Mouse (Mus musculus): ENCODE results near the gene Mcm7.
A peak's percentile ranks its signal among the peaks of the same experiment; 100 is the strongest.
"Not testable (repeated sequence)": the region's sequence is repeated elsewhere in the genome, so short reads cannot be mapped to it uniquely, and the experiment has no call there.

The Mcm7 gene

DNA sequence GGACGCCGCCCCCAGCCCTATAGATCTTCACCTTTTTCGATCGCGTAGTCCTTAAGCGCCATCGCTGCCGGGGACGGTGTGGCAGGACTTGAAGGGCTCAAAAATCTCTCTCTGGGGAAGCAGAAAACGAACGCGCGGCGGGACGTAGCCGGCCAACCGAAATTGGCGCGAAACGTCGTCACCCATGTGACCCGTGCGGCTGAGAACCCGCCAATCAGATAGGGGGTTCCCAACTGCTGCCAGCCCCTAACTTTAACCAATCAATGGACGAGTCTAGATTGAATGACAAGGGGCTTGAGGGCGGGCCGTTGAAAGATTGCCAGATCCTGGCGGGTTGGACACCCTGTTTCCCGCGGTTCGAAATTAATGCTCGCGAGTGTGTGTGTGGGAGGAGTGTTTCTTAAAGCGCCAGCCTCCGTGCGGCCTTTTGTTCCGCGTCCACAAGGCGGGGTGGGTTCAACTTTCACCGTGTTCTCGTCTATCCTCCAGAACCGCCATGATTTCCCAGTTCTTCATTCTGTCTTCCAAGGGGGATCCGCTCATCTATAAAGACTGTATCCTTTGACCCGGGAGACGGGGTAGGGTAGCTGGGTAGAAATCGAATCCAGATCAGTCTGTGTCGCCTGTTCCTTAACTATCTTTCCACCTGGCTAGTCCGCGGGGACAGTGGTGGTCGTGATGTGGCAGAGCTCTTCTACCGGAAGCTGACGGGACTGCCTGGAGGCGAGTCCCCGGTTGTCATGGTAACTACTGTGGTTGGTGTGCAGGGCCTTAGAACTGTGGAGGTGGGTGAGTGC is at the start of gene Mcm7, which contains the start of gene Ap4m1:
TSS of gene Mcm7 (minus strand) at position 728 of the 797 bp plus-strand sequence.
TSS of gene Ap4m1 (plus strand) at position 308 of the 797 bp plus-strand sequence.
- DNase-seq (ENCODE audit: low spot score), result peak; percentile 98

DNA sequence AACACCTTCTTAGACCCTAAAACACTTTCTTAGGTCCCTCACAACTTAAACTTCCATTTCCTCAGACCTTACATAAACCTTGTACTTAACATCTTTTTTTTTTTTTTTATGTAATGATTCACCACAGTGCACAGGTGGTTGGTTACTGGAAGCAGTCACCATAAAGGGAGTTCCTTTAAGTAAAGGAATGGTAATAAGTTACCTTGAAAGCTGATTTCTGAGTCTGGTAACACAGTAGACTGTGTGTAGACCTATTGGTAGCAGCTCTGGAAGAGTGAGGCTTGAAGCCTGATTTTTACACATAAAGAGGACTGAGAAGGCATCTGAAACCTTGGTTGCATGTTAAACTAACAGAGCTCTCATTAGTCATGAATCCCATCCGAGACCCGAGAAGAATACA is 47.6 kb upstream of the Mcm7 start:
- DNase-seq (ENCODE audit: low spot score), result no peak

DNA sequence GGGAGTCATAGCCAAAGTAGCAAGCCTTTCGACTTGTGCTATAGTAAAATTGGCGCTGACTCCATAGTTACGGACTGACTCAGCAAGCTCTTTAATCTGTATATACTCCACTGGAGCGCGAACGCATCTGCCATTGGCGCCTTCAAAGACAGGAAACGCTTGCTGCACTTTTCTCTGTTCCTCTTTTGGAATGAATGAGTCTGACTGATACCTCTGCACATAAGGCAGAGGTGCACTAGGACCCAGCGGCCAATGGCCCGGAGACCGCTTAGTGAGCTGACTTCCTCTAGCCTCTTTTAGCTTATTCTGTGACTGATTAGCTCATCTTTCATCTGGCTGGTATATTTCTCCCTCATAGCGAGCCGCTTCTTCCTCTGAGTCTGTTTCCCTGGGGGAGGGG is 44.4 kb upstream of the Mcm7 start:
- DNase-seq (ENCODE audit: low spot score), result not testable (repeated sequence)

DNA sequence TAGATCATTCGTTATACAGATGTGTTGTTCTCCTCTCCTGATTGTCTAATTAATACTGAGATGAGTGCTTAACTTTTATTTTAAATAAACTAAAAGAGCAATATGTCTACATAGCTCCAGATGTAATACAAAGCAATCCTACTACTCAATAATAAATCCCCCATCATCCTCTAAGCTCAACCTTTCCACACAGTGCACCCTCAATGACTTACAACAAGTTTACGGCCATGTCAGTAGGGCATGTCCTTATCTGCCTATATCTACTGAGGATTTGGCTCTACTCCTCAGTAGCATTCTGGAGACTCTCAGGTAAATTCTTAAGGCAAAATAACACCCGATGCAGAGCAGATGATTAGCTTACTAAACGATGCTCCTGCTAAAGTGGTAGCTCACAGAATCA is 35.7 kb upstream of the Mcm7 start:
- no peak for DNase-seq (ENCODE audit: low spot score)

DNA sequence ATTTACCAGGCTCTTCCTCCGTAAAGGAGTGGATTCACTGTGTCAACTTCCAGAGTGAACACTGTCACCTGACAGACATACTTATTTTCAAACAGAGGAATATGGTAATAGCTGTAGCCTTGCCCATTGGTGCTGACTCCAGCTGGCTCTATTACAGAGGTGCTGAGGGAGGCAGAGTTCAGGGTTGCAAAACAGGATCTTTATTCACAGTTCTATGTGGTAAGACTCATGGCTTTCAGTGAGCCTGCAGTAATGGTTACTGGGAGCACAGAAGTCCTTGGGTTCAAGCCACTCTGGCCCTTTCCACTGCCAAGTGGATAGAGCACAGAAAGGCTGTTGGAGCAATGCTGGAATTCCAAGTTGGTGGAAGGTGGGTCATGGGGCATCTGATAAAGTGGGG is 35.0 kb upstream of the Mcm7 start:
- DNase-seq (ENCODE audit: low spot score), result no peak

DNA sequence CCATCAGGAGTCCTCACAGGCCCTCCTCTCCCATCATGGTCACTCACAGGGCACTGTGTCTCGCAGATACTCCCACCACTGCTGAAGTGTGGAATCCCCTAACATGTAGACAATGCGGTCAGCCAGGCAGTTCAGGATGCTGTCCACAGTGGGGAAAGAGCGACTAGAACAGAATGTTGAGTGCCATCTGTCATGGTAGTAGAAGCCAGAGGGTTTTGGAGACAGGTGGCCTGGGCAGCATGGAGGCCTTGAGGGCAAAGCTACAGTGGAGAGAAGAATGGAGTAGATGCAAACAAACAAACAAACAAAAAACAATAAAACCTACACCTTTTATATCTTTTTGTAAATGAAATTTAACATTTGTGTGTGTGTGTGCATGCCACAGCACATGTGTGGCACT is 29.9 kb upstream of the Mcm7 start:
- no peak for DNase-seq (ENCODE audit: low spot score)

DNA sequence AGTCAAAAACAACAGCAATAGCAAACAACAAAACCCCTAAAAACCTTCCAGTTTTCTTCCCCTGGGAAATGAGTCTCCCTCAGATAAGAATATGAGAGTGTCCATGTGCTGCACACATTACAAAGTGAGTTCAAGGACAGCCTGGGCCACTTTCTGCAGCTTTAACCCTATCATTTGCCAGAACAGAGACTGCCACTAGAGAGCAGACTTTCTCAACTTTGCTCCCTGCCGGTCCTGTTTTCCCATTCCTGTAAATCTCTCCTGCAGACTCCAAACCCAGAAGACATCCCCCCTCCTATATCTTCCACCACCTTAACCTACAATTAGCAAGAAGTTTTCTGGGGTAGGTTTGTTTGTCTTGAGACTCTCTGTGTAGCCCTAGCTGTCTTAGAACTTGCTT is 27.4 kb upstream of the Mcm7 start:
- no peak for DNase-seq (ENCODE audit: low spot score)

DNA sequence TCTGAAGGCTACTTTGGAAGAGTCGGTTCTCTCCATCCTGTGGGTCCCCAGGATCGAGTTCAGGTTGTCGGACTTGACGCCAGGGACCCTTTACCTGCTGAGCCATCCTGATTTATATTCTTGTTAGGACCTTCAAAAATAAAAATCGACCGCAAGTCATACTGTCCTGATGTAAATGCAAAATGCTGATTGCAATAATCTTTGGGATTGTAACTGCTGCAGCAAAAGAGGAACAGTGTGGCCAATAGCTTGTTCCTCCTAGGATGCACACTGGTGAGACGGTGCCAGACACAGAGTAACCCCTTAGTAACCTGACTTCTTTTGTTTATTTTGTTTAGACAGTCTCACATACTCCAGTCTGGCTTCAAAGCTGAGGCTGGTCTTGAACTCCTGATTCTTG is 23.2 kb upstream of the Mcm7 start:
- no peak for DNase-seq (ENCODE audit: low spot score)

DNA sequence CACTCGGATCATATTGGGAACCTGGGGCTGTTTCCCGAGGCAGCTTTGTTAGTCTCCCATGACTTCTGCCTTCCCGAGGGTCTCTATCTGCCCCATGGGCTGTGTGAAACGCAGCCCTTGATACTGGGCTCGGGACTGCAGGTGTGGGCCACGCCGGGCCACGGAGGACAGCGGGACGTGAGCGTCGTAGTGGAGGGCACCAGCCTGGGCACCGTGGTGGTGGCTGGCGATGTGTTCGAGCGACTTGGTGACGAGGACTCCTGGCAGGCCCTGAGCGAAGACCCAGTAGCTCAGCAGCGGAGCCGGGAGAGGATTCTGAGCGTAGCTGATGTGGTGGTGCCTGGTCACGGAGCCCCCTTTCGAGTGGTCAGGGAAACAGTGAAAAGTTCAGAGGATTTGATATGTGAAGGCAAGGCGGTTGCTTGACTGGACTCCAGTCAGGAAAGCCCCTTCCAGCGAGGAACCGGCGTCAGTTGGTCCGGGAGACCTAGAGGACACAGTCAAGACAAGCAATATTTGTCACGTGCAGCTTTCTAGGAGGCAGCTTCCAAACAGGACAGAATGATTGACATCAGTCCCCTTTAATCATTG is 22.6 kb upstream of the Mcm7 start:
- DNase-seq (ENCODE audit: low spot score), result peak; percentile 20

DNA sequence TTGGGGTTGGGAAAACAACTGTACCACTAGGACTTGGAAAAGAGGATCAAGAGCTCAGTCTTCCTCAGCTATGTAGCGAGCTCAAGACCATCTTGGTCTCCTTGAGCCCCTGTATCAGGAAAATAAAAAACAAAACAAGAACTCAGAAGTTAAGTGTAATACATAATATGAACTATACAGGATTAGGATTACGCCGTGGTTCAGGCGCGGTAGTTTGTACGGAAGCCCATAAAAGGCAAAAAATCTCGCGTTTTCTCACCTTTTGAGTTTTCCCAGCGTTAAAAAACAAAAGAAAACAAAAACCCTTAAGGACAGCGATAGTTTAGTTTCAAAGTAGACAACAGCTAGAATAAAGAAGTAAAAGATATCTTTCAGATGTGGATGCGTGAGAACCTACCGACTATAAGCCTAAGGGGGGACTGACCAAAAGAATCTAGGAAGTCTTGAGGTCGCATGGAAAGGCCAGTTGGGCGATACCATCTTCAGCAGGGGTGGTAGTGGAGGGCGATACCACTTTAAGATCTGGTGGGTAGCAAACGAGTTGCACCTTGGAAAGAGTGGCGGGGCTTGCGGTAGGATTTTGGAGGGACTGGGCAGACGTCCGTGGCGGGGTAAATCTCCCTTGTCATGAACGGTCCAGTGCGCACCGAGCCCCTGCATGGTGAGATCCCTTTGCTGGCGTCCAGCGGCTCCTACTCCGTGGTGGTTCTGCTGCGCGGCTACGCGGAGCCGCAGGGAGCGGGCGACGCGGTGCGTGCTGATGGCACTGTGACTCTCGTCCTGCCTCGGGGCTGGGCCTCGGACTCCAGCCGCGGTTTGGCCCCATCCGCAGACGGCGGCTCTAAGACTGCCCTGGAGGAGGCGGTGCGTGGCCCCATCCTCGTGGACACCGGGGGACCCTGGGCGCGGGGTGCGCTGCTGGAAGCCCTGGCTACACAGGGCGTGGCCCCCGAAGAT is 21.8 kb upstream of the Mcm7 start, which contains the start of gene Mblac1:
TSS of gene Mblac1 (plus strand) at position 544 of the 957 bp plus-strand sequence.
- peak; percentile 79 for DNase-seq (ENCODE audit: low spot score)

DNA sequence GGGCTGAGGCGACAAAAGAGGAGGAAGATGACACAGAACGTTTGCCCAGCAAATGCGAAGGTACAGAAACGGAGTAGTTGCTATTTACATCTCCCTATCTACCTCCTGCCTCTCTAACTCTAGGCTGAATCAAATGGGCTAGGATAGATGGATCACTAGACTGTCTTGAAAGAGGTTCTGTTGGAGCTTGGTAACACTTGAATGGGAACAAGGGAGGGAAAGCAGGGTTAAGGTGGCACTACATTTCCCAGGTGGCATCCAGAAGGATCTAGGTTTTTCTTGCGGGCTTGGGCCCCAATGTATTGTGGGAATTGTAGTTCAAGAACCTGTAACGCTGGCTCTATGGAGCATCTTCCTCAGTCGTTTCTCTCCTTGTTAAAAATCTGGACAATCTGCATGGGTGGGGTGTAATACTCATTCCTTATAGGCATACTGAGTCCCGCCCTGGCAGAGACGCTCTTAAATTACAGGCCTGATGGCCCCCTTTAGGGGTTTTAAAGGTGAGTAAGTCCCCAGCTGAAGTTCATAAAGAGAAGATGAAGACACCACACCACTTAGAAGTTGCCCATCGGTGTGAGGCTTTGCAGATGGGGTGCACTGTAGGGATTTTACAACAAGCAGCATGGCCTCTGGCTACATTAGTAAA is 15.6 kb upstream of the Mcm7 start:
- peak; percentile 45 for DNase-seq (ENCODE audit: low spot score)

DNA sequence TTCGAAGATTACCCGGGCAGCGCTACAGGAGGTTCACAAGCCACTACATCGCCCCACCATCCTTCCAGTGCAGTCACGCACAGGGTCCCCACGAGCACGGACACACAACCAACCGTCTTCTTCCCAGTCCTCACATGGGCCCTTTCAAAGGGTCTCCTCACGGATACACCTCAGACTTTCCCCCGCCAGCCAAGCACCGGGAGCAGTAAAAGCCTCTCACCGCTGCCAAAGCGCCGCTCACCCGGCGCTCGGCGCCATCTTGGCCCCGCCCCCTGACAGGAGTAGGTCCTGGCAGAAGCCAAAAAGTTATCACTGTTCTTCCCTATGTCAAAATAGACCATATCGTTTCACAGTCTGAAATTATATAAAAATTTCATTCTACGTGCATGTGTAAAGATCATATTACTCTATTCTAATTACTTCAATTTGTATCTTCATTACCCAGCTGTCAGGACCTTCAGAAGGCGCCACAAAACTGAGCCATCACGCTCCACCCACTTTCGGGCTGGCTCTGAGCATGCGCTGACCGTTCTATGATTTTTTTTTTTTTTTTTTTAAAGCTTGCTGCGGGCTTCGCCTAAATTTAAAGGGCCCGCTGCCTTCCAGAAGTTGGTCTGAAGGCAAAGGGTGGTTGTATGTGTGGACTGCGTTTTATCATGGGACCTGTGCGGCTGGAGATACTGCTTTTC is 14.9 kb upstream of the Mcm7 start, which contains the start of the genes Taf6 and Cnpy4:
TSS of gene Taf6 (minus strand) at position 502 of the 689 bp plus-strand sequence.
TSS of gene Cnpy4 (plus strand) at position 536 of the 689 bp plus-strand sequence.
- DNase-seq (ENCODE audit: low spot score), result peak; percentile 71

DNA sequence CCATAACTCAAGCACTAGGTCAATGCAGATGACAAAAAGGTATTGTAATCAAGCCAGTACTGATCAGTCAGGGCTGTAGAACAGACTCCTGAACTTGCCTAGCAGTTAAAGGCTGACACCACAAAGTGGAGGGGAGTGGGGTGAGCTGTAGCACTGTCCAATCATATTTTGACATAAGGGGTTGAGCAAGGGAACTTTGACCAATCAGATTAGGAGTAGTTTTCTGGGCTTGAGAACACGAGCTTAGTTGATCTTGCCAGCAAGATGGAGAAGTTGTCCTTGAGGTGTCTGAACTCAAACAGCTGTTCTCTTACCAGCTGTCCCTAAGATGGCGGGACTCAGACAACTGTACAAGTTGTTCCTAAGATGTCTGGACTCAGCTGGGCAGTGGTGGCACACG is 995 bp upstream of the Mcm7 start:
- DNase-seq (ENCODE audit: low spot score), result no peak

DNA sequence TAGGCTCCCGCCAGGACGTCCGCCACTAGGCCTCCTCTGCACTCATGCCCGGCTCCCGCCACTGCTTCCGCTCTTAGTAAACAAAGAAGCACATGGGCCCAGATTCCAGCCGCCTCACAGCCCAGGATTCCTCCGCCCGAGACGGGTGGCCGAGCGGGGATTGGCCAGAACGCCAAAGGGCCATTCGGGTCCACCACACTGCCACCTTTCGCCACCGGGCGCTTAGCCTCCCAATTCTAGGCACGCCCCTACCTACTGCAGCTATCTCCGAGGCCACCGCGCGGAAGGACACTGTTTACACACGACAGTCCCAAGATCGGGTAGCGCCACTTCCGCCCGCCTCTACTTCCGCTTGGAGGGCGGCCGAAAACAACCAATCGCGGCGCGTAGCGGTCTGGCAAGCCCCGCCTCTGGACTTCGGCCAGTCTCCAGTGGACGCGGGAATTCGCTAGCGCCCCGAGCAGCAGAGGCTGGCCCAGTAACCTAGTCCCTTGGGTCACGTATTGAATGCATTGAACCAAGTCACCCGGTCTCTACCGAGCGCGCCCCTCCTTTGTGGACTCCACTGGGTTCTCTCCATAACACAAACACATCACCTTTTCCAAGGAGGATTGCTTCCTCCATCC is 1.2 kb downstream of the Mcm7 start:
- peak; percentile 95 for DNase-seq (ENCODE audit: low spot score)

DNA sequence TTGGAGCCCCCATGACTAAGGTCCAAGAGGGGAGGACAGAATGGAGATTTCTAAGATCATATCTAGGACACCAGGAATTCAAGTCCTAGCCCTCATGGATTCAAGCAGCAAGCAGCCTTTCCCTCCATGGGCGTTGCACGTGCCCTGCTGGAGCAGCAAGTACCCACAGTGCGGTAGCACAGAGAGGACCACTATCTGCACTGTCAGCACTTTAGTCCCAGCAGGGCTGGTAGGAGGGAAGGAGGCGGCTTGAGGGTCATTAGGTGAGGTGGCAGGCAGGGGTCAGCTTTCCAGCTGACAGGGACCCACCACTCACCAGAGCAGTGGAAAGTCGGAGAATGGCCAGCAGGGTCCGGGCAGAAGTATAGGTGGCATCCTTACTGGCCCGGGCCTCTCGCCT is 6.6 kb downstream of the Mcm7 start:
- DNase-seq (ENCODE audit: low spot score), result no peak

DNA sequence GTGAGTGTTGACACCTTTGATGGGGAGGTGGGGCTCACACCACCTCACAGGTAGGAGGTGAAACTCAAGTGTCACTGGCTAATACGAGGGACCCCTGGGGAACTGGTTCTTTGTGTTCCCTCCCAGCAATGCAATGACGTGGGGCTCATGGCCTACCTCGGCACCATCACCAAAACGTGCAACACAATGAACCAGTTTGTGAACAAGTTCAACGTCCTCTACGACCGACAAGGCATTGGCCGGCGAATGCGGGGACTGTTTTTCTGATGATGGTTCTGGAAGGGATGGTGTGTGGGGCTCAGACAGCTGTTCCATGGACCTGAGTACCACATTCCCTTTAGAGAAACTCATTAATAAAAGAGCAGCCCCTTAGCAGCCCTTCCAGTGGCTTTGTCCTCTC is 8.6 kb downstream of the Mcm7 start:
- DNase-seq (ENCODE audit: low spot score), result no peak

DNA sequence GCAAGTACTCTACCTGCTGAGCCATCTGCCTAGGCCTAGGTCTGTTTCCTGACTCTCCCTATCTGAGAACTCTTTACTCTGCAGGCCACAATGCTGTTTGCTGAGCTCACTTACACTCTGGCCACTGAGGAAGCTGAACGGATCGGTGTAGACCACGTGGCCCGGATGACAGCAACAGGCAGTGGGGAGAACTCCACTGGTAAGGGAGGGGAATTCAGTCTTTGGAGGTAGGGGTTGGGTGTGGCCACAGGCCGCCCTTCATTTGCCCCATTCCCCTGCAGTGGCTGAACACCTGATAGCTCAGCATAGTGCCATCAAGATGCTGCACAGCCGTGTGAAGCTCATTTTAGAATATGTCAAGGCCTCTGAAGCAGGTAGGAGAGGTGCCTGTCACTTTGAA is 9.2 kb downstream of the Mcm7 start:
- no peak for DNase-seq (ENCODE audit: low spot score)

DNA sequence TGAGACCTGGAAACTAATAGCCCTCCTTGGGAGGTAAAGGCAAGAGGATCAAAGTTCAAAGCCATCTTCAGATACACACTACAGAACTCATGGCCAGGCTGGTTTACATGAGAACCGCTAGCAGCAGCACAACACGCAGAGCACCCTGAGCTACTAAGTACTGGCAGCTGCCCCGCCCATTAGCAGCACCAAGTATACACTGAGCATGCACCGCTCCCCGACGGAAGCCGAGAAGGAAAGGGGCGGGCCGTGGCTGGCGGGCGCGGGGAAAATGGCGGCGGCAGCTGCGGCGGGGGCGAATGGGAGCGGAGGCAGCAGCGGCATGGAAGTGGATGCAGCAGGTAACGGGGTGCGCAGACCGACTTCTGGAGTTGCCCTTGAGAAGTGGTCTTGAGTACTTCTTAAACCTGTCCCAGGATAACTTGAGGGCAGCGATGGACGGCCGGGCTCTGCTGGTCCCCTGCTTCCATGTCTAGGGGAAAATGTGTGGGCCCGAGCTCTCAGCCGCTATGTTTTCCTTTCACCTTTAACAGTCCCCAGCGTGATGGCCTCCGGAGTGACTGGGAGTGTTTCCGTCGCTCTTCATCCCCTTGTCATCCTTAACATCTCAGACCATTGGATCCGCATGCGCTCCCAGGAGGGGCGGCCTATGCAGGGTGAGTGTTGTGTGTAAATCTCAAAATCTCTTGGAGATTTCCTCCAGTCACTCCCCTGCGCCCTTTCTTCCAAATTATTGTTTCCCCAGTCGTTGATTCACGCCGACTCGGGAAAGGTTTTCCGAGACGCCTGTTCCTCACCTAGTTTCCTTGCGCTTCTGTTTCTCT is 11.2 kb downstream of the Mcm7 start, which contains the start of gene Cops6:
TSS of gene Cops6 (plus strand) at position 230 of the 824 bp plus-strand sequence.
- peak; percentile 91 for DNase-seq (ENCODE audit: low spot score)

DNA sequence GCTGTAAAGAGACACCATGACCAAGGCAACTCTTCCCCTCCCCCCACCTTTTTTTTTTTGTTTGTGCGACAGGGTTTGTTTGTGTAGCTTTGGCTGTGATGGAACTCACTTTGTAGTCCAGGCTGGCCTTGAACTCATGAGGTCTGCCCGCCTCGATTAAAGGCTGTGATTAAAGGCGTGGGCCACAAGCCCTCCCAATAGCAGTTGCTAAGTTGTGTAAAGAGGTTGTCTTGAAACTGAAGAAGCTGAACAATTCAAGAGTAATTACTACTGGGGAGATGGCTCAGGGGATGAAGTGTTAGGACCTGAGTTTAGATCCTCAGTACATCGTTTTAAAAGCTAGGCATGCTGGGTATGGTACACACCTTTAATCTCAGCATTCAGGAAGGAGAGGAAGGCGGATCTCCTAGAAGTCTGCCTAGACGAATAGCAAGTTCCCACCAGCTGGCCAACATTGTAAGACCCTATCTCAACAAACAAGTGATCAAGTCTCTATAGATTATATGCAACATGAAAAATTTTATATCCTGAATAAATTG is 11.9 kb downstream of the Mcm7 start:
- no peak for DNase-seq (ENCODE audit: low spot score)

Measured in ovary, postnatal 14 days (tissue).